ENCODE assay signal across 16 mouse cellular contexts in the genomic region with DNA sequence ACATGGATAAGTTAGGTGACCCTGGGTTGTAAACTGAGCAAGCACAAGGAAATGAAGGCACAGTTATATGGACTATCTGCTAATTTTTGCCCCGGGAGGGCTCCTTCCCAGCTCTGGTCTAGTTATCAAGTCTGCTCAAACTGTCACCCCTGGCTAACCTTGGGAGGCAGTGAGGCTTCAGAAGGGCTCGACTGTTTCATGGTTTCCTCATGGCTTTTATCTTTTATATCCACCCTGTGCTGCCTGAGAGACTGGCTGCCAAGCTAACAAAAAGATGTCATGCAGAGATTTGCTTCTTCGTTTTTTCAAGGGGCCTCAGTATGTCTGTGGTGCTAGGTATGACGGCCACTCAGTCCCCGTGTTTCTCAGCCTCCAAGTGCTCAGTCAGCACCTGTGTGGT. TPM values are rescaled to one million over a fixed set of nuclear protein-coding genes. Genes with fewer than 3 reads are reported as not detected.
"Had no signal": no experiment of that assay in that cellular context is flagged by ENCODE, and none has a peak within 500 bp of the region (broad histone marks: within the 10 kb centered on the region; RNA-seq: fewer than 3 reads in every experiment).

No protein-coding gene starts in this region.

- H3K9ac ChIP-seq: limb, embryonic 13.5 days; lung, embryonic 15.5 days had no signal

- H3K4me3 ChIP-seq: limb, embryonic 10.5 days; limb, embryonic 13.5 days; lung, embryonic 15.5 days had no signal

- ATAC-seq: intestine, embryonic 16.5 days had no signal

- H3K36me3 ChIP-seq: limb, embryonic 10.5 days; limb, embryonic 13.5 days; lung, embryonic 15.5 days had no signal

- H3K27me3 ChIP-seq: lung, embryonic 15.5 days had no signal

- H3K4me2 ChIP-seq: limb, embryonic 13.5 days; lung, embryonic 15.5 days had no signal

- DNase-seq: kidney, adult 18-20 months; kidney, adult 9 months; kidney, postnatal 36 days; layer of hippocampus, postnatal 36 days; lung, adult 18-20 months; lung, postnatal 10 days; lung, postnatal 36 days; midbrain, embryonic 14.5 days; thymus, adult 18-20 months; thymus, postnatal 36 days had no signal

- H3K27ac ChIP-seq: kidney, postnatal 0 days; limb, embryonic 10.5 days; limb, embryonic 13.5 days; lung, embryonic 15.5 days had no signal

- H3K9me3 ChIP-seq: limb, embryonic 10.5 days; lung, embryonic 15.5 days had no signal

RNA-seq across cellular contexts. Expression of a gene that starts 36.2 kb away (rescaled TPM):
- total RNA-seq: liver, adult 2 months had no signal
